Mouse (Mus musculus): Measurements from ENCODE around the gene Ddx52.

DNA sequence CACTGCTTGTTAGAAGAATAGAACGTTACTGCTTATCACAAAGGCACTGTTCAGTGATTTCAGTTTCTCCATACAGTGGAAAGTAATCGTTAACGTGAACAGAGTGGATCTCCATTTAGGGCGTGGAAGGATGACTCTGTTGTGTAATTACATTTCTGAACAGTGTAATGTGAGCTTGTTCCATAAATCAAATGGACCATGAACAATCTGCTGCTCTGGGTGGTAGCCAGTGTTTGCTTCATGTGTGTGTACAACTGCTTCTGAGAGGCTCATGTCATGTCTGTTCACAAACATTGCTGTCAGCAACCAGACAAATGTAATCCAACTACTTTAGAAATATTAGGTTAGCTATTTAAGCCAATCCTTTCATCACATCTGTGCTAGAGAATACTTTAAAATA lies 49.8 kb downstream of the Ddx52 start:
- TF ChIP-seq CTCF (IDR thresholded peaks at IDR 0.05; ENCODE audit: low read depth, low read length) (no peak), POLR2A (IDR thresholded peaks at IDR 0.05; ENCODE audit: borderline replicate concordance, low read depth, low read length) (no peak)
